Mouse (Mus musculus): ENCODE measurements around the gene Ung.

The Ung gene

DNA sequence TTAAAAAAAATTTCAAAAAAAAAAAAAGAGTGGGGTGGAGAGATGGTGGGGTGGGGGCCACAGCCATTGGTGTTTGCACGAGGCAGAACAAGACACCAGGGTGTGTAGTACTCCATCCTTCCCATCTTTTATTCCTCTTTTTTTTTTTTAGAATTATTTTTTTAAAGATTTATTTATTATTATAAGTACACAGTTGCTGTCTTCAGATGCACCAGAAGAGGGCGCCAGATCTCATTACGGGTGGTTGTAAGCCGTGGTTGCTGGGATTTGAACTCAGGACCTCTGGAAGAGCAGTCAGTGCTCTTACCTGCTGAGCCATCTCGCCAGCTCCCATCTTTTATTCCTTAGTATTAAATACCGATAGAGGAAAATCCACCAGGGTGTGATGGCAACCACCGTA lies 43.3 kb downstream of the Ung start:
- no peak for DNase-seq

- DNase-seq: no peak
Measured at GRCm38 (mm10) chr5:114173877-114174581, 43.8 kb downstream of the Ung start.

- peak; percentile 43 for DNase-seq
Measured at GRCm38 (mm10) chr5:114174639-114175038, 44.5 kb downstream of the Ung start.

- DNase-seq: peak; percentile 97
Measured at GRCm38 (mm10) chr5:114175596-114176171, 45.5 kb downstream of the Ung start.

GRCm38 (mm10) chr5:114176548-114177400 lies 46.6 kb downstream of the Ung start:
- DNase-seq: no peak

DNA sequence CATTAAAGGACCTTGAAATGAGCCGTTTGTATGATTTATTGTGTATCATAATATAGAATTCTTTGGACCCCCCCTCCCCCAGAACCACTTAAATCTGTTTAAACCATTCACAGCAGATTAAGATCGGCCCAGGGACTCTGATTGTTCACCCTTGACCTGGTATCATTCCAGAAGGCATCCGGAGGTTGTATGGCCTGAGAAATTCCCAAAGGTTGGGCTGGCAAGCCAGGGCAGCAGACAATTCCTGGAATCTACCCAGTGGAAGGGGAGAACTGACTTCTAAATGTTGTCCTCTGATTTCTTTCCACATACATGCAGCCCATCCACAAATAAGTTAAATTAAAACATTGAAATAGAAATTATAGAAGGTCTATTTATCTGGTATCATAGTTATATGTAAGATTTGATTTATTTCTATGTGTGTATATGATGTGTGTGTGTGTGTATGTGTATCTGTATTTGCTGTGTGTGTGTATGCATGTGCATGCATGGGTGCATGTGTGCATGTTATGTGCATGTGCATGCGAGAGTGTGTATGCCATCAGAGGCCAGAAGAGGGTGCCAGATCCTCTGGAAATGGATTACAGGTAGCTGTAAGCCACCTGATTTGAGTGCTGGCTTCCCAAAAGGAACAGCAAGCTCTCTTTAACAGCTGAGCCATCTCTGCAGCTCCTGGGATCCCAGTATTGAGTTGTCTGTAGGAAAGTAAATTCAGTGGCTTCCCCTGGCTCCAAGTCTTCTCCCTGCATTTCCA lies 48.0 kb downstream of the Ung start:
- DNase-seq: no peak

GRCm38 (mm10) chr5:114179541-114179940 lies 49.4 kb downstream of the Ung start:
- DNase-seq: peak; percentile 69

DNA sequence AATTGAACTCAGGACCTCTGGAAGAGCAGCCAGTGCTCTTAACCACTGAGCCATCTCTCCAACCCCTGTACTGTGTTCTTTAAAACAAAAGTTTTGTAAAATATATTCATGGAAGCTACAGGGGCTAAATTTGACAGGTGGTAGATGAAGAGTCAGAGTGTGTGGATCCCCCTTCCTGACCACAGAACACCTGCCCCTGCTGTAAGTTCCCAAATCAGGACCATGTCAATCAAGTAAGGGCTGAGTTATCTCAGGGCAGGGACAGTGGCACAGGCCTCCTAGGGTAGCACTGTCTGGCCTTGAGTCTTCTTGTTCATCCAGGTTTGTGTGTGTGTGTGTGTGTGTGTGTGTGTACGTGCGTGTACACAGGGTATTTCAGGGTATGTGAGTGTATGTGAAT lies 53.3 kb downstream of the Ung start:
- DNase-seq: no peak

DNA sequence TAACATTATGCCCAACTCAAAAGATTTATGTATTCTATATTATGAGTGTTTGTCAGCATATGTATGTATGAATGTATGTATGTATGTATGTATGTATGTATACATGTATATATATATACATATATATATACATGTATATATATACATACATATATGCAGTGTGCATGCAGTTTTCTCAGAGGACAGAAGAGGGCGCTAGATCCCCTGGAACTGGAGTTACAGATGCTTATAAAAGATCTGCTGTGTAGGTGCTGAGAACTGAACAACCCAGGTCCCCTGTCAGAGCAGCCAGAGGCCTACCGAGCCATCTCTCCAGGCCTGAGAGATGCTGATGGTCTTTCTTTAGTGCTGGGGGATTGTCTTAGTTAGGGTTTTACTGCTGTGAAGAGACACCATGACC lies 56.9 kb downstream of the Ung start:
- no peak for DNase-seq
